Mouse (Mus musculus): ENCODE data around the gene Dnah14. TPM values are rescaled to one million over a fixed set of nuclear protein-coding genes. Genes with fewer than 3 reads are reported as not detected.

Dnah14 gene
- polyA plus RNA-seq, 1 experiment from 2014 or later = 0.94 TPM

GRCm38 (mm10) chr1:181863431-181863830 is 287.1 kb downstream of the Dnah14 start:
- 32% methylated on average over 8 of the region's 8 CpGs for WGBS
- H3K36me3 ChIP-seq (ENCODE audit: control insufficient read depth, insufficient read depth, low read length) = no peaks in the 10 kb centered on the region
- H3K27me3 ChIP-seq (ENCODE audit: control insufficient read depth, insufficient read depth, low read length) = no peaks in the 10 kb centered on the region
- no peak overlapping the region for H3K27ac ChIP-seq (ENCODE audit: low read depth, low read length)
- no peak overlapping the region for H3K9ac ChIP-seq (replicated peaks; ENCODE audit: low read depth, low read length)
- no peak overlapping the region for H3K4me3 ChIP-seq (ENCODE audit: low read depth, low read length)
- H3K9me3 ChIP-seq (ENCODE audit: control insufficient read depth, low read length) = no peaks in the 10 kb centered on the region
- peaks cover 4% of the 10 kb centered on the region; the same call in 1 of the 2 replicates for H3K4me1 ChIP-seq (ENCODE audit: control insufficient read depth, insufficient read depth, low read length)
- ATAC-seq (ENCODE audit: low read depth) = no peak
- H3K4me2 ChIP-seq (ENCODE audit: low read depth, low read length) = no peak overlapping the region

Other genes with a start within 250 kb of the Dnah14 start
- 15.0 and 25.7 TPM in 2 replicates for gene Cnih3, start 223.9 kb upstream of the Dnah14 start, polyA plus RNA-seq (2014; fragmentation: Nextera tagmentation; extraction: Ambion mirVana)
- gene Ccdc121, start 65.1 kb upstream of the Dnah14 start, polyA plus RNA-seq (2014; fragmentation: Nextera tagmentation; extraction: Ambion mirVana) = not detected in 2 replicates

Data from neural tube, embryonic 14.5 days (tissue).